Mouse (Mus musculus) forebrain, embryonic 10.5 days (tissue): ENCODE results near the gene Uox. TPM values are rescaled to one million over a fixed set of nuclear protein-coding genes. Genes with fewer than 3 reads are reported as not detected.

Experiments used
- DNase-seq: peaks from one replicate; pipeline ENCODE4 v3.0.0-alpha.2; 2017; ENCODE audit warnings: low spot score; ENCODE audit errors: extremely low spot score
- H3K27ac ChIP-seq: fragments of 300-500 bp; sonication (generic); 2 replicates; pipeline ENCODE4 v1.5.1; 2016; ENCODE audit warnings: mild to moderate bottlenecking
- H3K27me3 ChIP-seq: fragments of 300-500 bp; sonication (generic); 2 replicates; pipeline ENCODE4 v1.6.1; 2016; ENCODE audit warnings: mild to moderate bottlenecking; ENCODE audit not compliant: poor library complexity, severe bottlenecking
- H3K36me3 ChIP-seq: fragments of 300-500 bp; sonication (generic); replicated peaks from 2 replicates; pipeline ENCODE4 v1.6.1; 2016; ENCODE audit warnings: mild to moderate bottlenecking, moderate library complexity
- H3K4me1 ChIP-seq: fragments of 300-500 bp; sonication (generic); 2 replicates; pipeline ENCODE4 v1.6.1; 2016
- H3K4me3 ChIP-seq: fragments of 300-500 bp; sonication (generic); 2 replicates; pipeline ENCODE4 v1.5.1; 2016; ENCODE audit warnings: mild to moderate bottlenecking, moderate library complexity
- H3K9me3 ChIP-seq: fragments of 300-500 bp; sonication (generic); 2 replicates; pipeline ENCODE4 v1.6.1; 2016; ENCODE audit warnings: mild to moderate bottlenecking, moderate library complexity
- WGBS: fragments of 180-500 bp; shearing (Covaris S2); methylation state at CpG from one replicate; pipeline ENCODE4 v1.1.7; 2016; 5-methylcytosine and 5-hydroxymethylcytosine counted together
- polyA plus RNA-seq: library from polyadenylated mRNA; unstranded; fragments of >200 nt; fragmentation: Nextera tagmentation; extraction: Ambion mirVana; gene quantifications from 2 replicates; pipeline ENCODE4 v1.2.1, GENCODE M21; 2016

Uox gene
- polyA plus RNA-seq, 1 experiment from 2014 or later: not detected

DNA sequence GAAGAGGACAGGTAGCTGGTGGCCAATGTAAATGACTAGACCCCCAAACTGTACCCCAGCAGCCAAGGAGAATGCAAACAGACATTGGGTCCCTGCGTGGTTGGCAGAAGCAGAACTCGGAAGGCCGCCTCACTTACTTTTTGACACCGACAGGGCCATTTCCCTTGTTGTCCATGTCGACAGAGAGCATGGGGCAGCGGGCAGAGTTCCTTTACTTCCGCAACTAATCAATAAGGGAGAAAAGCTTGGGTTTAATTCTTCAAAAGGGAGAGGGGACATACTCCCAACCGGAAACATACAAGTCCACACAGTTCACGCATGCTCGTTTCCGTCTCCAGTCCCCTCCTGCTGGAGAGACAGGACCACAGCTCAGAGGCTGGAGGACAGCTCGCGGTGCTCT lies 110.4 kb downstream of the Uox start:
- Histone ChIP-seq H3K9me3 (no peaks in the 10 kb centered on the region), H3K36me3 (no peaks in the 10 kb centered on the region), H3K4me1 (peaks cover 25% of the 10 kb centered on the region), H3K4me3 (no peak overlapping the region), H3K27me3 (peaks cover 23% of the 10 kb centered on the region), H3K27ac (no peak overlapping the region)
- 90% methylated on average over 13 of the region's 13 CpGs for WGBS
- DNase-seq: no peak

DNA sequence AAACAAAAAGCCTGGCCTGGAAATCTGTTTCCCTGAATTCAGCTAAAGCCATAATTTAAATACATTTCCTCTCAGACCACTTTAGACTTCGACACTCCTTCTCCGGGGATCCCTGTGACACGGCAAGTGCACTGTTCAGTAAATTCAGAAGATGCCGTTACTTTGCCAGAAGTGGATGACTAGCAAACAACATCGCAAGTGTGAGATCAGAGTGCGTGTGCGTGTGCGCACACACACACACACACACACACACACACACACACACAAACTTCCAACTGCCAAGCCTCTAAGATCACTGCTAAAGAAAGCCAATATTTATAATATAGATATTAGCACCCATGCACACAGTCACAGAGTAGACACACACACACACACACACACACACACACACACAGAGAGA lies 111.5 kb downstream of the Uox start:
- WGBS: 93% methylated on average over 8 of the region's 8 CpGs

More for the DNA sequence above, 111.5 kb downstream of the Uox start:
- Histone ChIP-seq H3K4me1 (peaks cover 25% of the 10 kb centered on the region), H3K9me3 (no peaks in the 10 kb centered on the region), H3K27me3 (peaks cover 33% of the 10 kb centered on the region), H3K4me3 (no peak overlapping the region), H3K36me3 (no peaks in the 10 kb centered on the region), H3K27ac (no peak overlapping the region)
- DNase-seq: no peak

Other genes starting within 250 kb of the Uox start
- gene Ssx2ip, start 165.8 kb upstream of the Uox start, polyA plus RNA-seq: 39.0 and 41.5 TPM in 2 replicates
- gene Ctbs, start 120.6 kb upstream of the Uox start, polyA plus RNA-seq: 4.5 and 6.1 TPM in 2 replicates
- 5.2 and 5.6 TPM in 2 replicates for gene Spata1, start 70.7 kb upstream of the Uox start, polyA plus RNA-seq
- gene Gng5, start 70.6 kb upstream of the Uox start, polyA plus RNA-seq: 1,224 and 1,240 TPM in 2 replicates
- gene Rpf1, start 49.0 kb upstream of the Uox start, polyA plus RNA-seq: 68.2 and 70.5 TPM in 2 replicates
- not detected in 2 replicates for gene Dnase2b, start 45.2 kb downstream of the Uox start, polyA plus RNA-seq
- gene 4930503B20Rik, start 80.9 kb downstream of the Uox start, polyA plus RNA-seq: not detected in 2 replicates
- 0.62 and 1.2 TPM in 2 replicates for gene Samd13, start 115.2 kb downstream of the Uox start, polyA plus RNA-seq
- gene Prkacb, start 242.6 kb downstream of the Uox start, polyA plus RNA-seq: 54.7 and 57.3 TPM in 2 replicates